Mouse (Mus musculus) cerebellum, adult 11 months (tissue): Measurements from ENCODE around the gene Spata20.

Experiments used
- DNase-seq: peaks from one replicate; pipeline ENCODE4 v3.0.0; 2022

Spata20 gene

GRCm38 (mm10) chr11:94481963-94482362 is 4.0 kb downstream of the Spata20 start:
- no peak for DNase-seq

- DNase-seq: no peak
These were observed 5.6 kb downstream of the Spata20 start for GRCm38 (mm10) chr11:94480382-94480781.

- peak; percentile 77 for DNase-seq
These were observed 8.3 kb downstream of the Spata20 start for GRCm38 (mm10) chr11:94477651-94478050.

GRCm38 (mm10) chr11:94475722-94476121 is 10.3 kb downstream of the Spata20 start:
- DNase-seq: no peak

GRCm38 (mm10) chr11:94474544-94474910 is 11.5 kb downstream of the Spata20 start:
- no peak for DNase-seq

- DNase-seq: peak; percentile 80
These were observed 12.1 kb downstream of the Spata20 start, which contains the start of gene Cacna1g for GRCm38 (mm10) chr11:94473707-94474543. Gene Cacna1g (minus strand): TSS chr11:94474198.

- DNase-seq: no peak
These were observed 12.9 kb downstream of the Spata20 start for GRCm38 (mm10) chr11:94472916-94473706.

GRCm38 (mm10) chr11:94472585-94472915 is 13.4 kb downstream of the Spata20 start:
- no peak for DNase-seq

GRCm38 (mm10) chr11:94471740-94472584 is 14.0 kb downstream of the Spata20 start:
- no peak for DNase-seq

- no peak for DNase-seq
These were observed 15.6 kb downstream of the Spata20 start for GRCm38 (mm10) chr11:94470391-94470790.

- DNase-seq: no peak
These were observed 16.6 kb downstream of the Spata20 start for GRCm38 (mm10) chr11:94469136-94470064.

GRCm38 (mm10) chr11:94468582-94469064 is 17.4 kb downstream of the Spata20 start:
- no peak for DNase-seq

GRCm38 (mm10) chr11:94466333-94466855 is 19.6 kb downstream of the Spata20 start:
- DNase-seq: no peak

- DNase-seq: no peak
These were observed 21.8 kb downstream of the Spata20 start for GRCm38 (mm10) chr11:94464170-94464569.

GRCm38 (mm10) chr11:94461856-94462255 is 24.1 kb downstream of the Spata20 start:
- DNase-seq: no peak

GRCm38 (mm10) chr11:94457001-94457400 is 29.0 kb downstream of the Spata20 start:
- DNase-seq: no peak

GRCm38 (mm10) chr11:94456347-94456746 is 29.6 kb downstream of the Spata20 start:
- no peak for DNase-seq

- DNase-seq: no peak
These were observed 30.7 kb downstream of the Spata20 start for GRCm38 (mm10) chr11:94455161-94455820.

- no peak for DNase-seq
These were observed 31.2 kb downstream of the Spata20 start for GRCm38 (mm10) chr11:94454756-94455155.

- DNase-seq: no peak
These were observed 34.7 kb downstream of the Spata20 start for GRCm38 (mm10) chr11:94451091-94451773.
